ENCODE assay signal across 20 mouse cellular contexts in genomic region chr6:7252286-7252685, GRCm38 (mm10).
"Had no signal": no experiment of that assay in that cellular context is flagged by ENCODE, and none has a peak within 500 bp of the region (broad histone marks: within the 10 kb centered on the region; RNA-seq: fewer than 3 reads in every experiment).

No protein-coding gene starts in this region.

- H3K4me1 ChIP-seq: midbrain, embryonic 10.5 days; midbrain, embryonic 12.5 days; neural tube, embryonic 13.5 days; neural tube, embryonic 15.5 days; stomach, embryonic 15.5 days had no signal

- ATAC-seq: midbrain, embryonic 16.5 days had no signal

- DNase-seq: lung, adult 18-20 months; lung, embryonic 14.5 days; lung, postnatal 10 days; lung, postnatal 4 days; midbrain, embryonic 14.5 days; retina, postnatal 1 day; right cerebral cortex, adult 18-20 months; right cerebral cortex, postnatal 25 days; right cerebral cortex, postnatal 4 days; thymus, adult 2 months; thymus, postnatal 25 days; thymus, postnatal 4 days had no signal

- H3K9me3 ChIP-seq: midbrain, embryonic 10.5 days; midbrain, embryonic 12.5 days; neural tube, embryonic 13.5 days; neural tube, embryonic 15.5 days; stomach, embryonic 15.5 days had no signal

- H3K27me3 ChIP-seq: midbrain, embryonic 12.5 days; neural tube, embryonic 13.5 days; neural tube, embryonic 15.5 days; stomach, embryonic 15.5 days had no signal

- H3K9ac ChIP-seq: lung, embryonic 14.5 days; midbrain, embryonic 12.5 days; neural tube, embryonic 13.5 days; neural tube, embryonic 15.5 days; stomach, embryonic 15.5 days had no signal

- H3K4me2 ChIP-seq: lung, embryonic 14.5 days; midbrain, embryonic 12.5 days; neural tube, embryonic 13.5 days; neural tube, embryonic 15.5 days; stomach, embryonic 15.5 days had no signal

- H3K36me3 ChIP-seq: midbrain, embryonic 10.5 days; midbrain, embryonic 12.5 days; neural tube, embryonic 13.5 days; neural tube, embryonic 15.5 days; stomach, embryonic 15.5 days had no signal

- H3K27ac ChIP-seq: midbrain, embryonic 10.5 days; midbrain, embryonic 12.5 days; neural tube, embryonic 13.5 days; neural tube, embryonic 15.5 days; stomach, embryonic 15.5 days; stomach, postnatal 0 days had no signal

- H3K4me3 ChIP-seq: midbrain, embryonic 10.5 days; midbrain, embryonic 12.5 days; myocyte; neural tube, embryonic 13.5 days; neural tube, embryonic 15.5 days; stomach, embryonic 15.5 days had no signal
